Mouse (Mus musculus) kidney, embryonic 15.5 days (tissue): ENCODE data around the gene Pcnx3. TPM values are rescaled to one million over a fixed set of nuclear protein-coding genes. Genes with fewer than 3 reads are reported as not detected.
"Not testable (repeated sequence)": the region's sequence is repeated elsewhere in the genome, so short reads cannot be mapped to it uniquely, and the experiment has no call there.

Experiments used
- ATAC-seq: fragments of 200-750 bp; cut with Nextera tagmentation; replicated peaks from 2 replicates; pipeline ENCODE4 v1.8.0; 2017; ENCODE audit warnings: moderate TSS enrichment; ENCODE audit not compliant: low FRiP score
- H3K27ac ChIP-seq: fragments of 300-500 bp; sonication (generic); 2 replicates; pipeline ENCODE4 v1.5.1; 2015; ENCODE audit warnings: mild to moderate bottlenecking, inconsistent platforms
- H3K27me3 ChIP-seq: fragments of 300-500 bp; sonication (generic); 2 replicates; pipeline ENCODE4 v1.6.1; 2015; ENCODE audit warnings: inconsistent platforms
- H3K36me3 ChIP-seq: fragments of 300-500 bp; sonication (generic); 2 replicates; pipeline ENCODE4 v1.6.1; 2015; ENCODE audit warnings: inconsistent platforms
- H3K4me1 ChIP-seq: fragments of 300-500 bp; sonication (generic); 2 replicates; pipeline ENCODE4 v1.6.1; 2015; ENCODE audit warnings: inconsistent platforms
- H3K4me2 ChIP-seq: fragments of 300-500 bp; sonication (generic); 2 replicates; pipeline ENCODE4 v1.6.1; 2015; ENCODE audit warnings: moderate library complexity, mild to moderate bottlenecking, inconsistent platforms
- H3K4me3 ChIP-seq: fragments of 300-500 bp; sonication (generic); replicated peaks from 2 replicates; pipeline ENCODE4 v1.5.1; 2015; ENCODE audit warnings: mild to moderate bottlenecking, inconsistent platforms
- H3K9ac ChIP-seq: fragments of 300-500 bp; sonication (generic); 2 replicates; pipeline ENCODE4 v1.6.1; 2015; ENCODE audit warnings: mild to moderate bottlenecking, inconsistent platforms
- H3K9me3 ChIP-seq: fragments of 300-500 bp; sonication (generic); replicated peaks from 2 replicates; pipeline ENCODE4 v1.6.1; 2016; ENCODE audit warnings: inconsistent platforms
- WGBS: fragments of 180-500 bp; shearing (Covaris S2); methylation state at CpG from one replicate; pipeline ENCODE4 v1.1.7; 2015; ENCODE audit warnings: mixed read lengths; 5-methylcytosine and 5-hydroxymethylcytosine counted together
- polyA plus RNA-seq: library from polyadenylated mRNA; unstranded; fragments of >200 nt; fragmentation: Nextera tagmentation; extraction: Ambion mirVana; gene quantifications from 2 replicates; pipeline ENCODE4 v1.2.1, GENCODE M21; 2015

Pcnx3 gene
- polyA plus RNA-seq, 1 experiment from 2014 or later, result 30.1 TPM

- peak overlapping the region; percentile 96 for H3K4me2 ChIP-seq
- H3K9ac ChIP-seq, result peak overlapping the region; percentile 78
- WGBS, result under 1% methylated on average over 7 of the region's 7 CpGs
- no peaks in the 10 kb centered on the region for H3K27me3 ChIP-seq
- H3K36me3 ChIP-seq, result peaks cover 55% of the 10 kb centered on the region
- no peak for ATAC-seq
- no peaks in the 10 kb centered on the region for H3K9me3 ChIP-seq
- H3K4me3 ChIP-seq, result peak overlapping the region; percentile 81
- H3K27ac ChIP-seq, result peak overlapping the region; percentile 96
- H3K4me1 ChIP-seq, result peaks cover 53% of the 10 kb centered on the region
These were observed 350 bp upstream of the Pcnx3 start for GRCm38 (mm10) chr19:5689088-5689428.

DNA sequence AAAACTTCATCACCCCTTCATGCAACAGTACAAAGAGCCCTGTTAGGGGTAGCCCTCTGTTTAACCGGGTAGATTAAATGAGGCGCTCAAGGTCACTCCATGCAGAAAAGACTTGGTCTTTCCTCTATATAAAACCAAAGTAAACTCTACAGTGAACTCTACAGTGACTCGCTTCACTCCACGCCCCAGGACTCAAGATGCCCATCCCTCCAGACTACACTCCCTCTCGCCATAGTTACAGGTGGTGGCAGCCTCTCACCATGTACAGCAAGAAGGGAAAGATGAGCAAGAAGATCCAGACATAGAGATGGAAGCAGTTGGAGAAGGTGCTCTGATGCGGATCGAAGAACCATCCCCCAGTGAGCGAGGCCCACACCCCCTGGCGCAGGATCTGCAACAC lies 970 bp downstream of the Pcnx3 start:
- peak overlapping the region; percentile 81 for H3K4me3 ChIP-seq
- no peak for ATAC-seq
- peak overlapping the region; percentile 96 for H3K4me2 ChIP-seq
- H3K27me3 ChIP-seq, result no peaks in the 10 kb centered on the region
- peaks cover 40% of the 10 kb centered on the region for H3K4me1 ChIP-seq
- peak overlapping the region; percentile 96 for H3K27ac ChIP-seq
- H3K36me3 ChIP-seq, result peaks cover 55% of the 10 kb centered on the region
- WGBS, result 15% methylated on average over 9 of the region's 9 CpGs
- peak overlapping the region; percentile 79 for H3K9ac ChIP-seq
- H3K9me3 ChIP-seq, result no peaks in the 10 kb centered on the region

DNA sequence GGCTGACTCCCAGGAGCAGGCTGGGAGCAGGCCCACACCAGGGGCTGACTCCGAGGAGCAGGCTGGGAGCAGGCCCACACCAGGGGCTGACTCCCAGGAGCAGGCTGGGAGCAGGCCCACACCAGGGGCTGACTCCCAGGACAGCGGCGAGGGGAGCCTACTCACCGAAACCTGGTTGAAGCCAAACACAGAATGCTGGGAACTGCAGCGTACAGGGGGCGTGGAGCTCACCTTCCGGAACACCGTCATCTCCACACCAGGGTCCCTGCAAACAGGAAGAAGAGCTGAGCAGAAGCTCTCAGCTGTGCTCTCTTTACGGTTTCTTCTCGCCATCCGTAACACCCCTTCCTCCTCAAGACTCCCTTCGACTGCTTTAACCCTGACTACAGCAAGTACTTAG lies 1.8 kb downstream of the Pcnx3 start:
- WGBS, result 88% methylated on average over 12 of the region's 12 CpGs
- H3K27ac ChIP-seq, ATAC-seq, H3K27me3 ChIP-seq, H3K9me3 ChIP-seq: not testable (repeated sequence)
- Histone ChIP-seq H3K4me3 (peak overlapping the region; percentile 81), H3K9ac (peak overlapping the region; percentile 79; the same call in 1 of the 2 replicates), H3K4me2 (peak overlapping the region; percentile 96), H3K4me1 (peaks cover 33% of the 10 kb centered on the region), H3K36me3 (peaks cover 59% of the 10 kb centered on the region)

GRCm38 (mm10) chr19:5686437-5686836 lies 2.3 kb downstream of the Pcnx3 start:
- 92% methylated on average over 13 of the region's 13 CpGs for WGBS
- no peak overlapping the region for H3K27ac ChIP-seq
- no peaks in the 10 kb centered on the region for H3K27me3 ChIP-seq
- no peak overlapping the region for H3K9ac ChIP-seq
- no peak overlapping the region for H3K4me2 ChIP-seq
- no peaks in the 10 kb centered on the region for H3K9me3 ChIP-seq
- H3K4me1 ChIP-seq, result peaks cover 27% of the 10 kb centered on the region
- ATAC-seq, result no peak
- no peak overlapping the region for H3K4me3 ChIP-seq
- H3K36me3 ChIP-seq, result peaks cover 59% of the 10 kb centered on the region

GRCm38 (mm10) chr19:5685861-5686260 lies 2.8 kb downstream of the Pcnx3 start:
- no peaks in the 10 kb centered on the region for H3K27me3 ChIP-seq
- no peak overlapping the region for H3K4me3 ChIP-seq
- no peak for ATAC-seq
- H3K4me2 ChIP-seq, result no peak overlapping the region
- no peak overlapping the region for H3K27ac ChIP-seq
- H3K4me1 ChIP-seq, result peaks cover 22% of the 10 kb centered on the region
- no peak overlapping the region for H3K9ac ChIP-seq
- 93% methylated on average over 11 of the region's 11 CpGs for WGBS
- H3K36me3 ChIP-seq, result peaks cover 59% of the 10 kb centered on the region
- H3K9me3 ChIP-seq, result no peaks in the 10 kb centered on the region

DNA sequence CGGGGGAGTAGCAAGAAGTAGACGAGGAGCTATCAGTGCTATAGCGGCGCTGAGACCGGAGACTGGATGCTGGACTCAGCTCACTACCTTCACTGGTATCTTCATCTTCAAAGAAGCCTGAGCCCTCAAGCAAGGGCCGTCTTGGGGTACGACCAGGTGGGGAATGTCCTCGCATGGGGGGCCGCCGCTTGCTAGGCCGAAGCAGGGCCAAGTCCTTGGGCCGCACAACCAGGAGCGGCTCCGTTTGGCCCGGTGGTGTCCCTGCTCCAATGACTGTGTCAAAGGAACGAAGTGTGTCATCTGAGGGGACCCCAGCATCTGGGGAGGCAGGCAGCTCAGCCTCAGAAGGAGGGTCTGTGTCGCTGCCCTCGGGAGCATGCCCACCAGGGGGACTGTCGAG lies 3.3 kb downstream of the Pcnx3 start:
- no peak overlapping the region for H3K9ac ChIP-seq
- peaks cover 62% of the 10 kb centered on the region for H3K36me3 ChIP-seq
- no peak overlapping the region for H3K27ac ChIP-seq
- no peaks in the 10 kb centered on the region for H3K9me3 ChIP-seq
- ATAC-seq, result no peak
- H3K4me3 ChIP-seq, result no peak overlapping the region
- H3K4me2 ChIP-seq, result no peak overlapping the region
- WGBS, result 95% methylated on average over 19 of the region's 19 CpGs
- H3K27me3 ChIP-seq, result no peaks in the 10 kb centered on the region
- peaks cover 17% of the 10 kb centered on the region for H3K4me1 ChIP-seq

DNA sequence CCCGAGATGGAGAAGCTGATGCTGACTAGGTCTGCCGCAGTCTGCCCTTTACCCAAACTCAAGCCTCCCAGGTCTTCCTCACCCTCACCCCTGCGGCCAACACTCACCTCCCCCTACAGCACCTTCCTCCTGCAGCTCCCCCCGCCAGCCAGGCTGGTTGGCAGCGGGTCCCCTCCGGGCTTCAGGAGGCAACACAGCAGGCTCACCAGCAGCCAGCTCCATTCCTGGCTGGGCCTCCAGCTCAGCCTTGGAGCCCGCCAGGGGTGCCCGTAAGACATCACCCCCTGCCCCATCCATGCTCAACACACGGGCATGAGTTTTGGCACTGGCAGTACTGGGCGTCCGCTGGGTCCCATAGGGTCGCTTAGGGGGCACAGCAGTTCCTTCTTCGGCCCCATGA lies 3.7 kb downstream of the Pcnx3 start:
- Histone ChIP-seq H3K9ac (no peak overlapping the region), H3K4me3 (no peak overlapping the region), H3K4me1 (peaks cover 13% of the 10 kb centered on the region), H3K27me3 (no peaks in the 10 kb centered on the region), H3K27ac (no peak overlapping the region), H3K36me3 (peaks cover 66% of the 10 kb centered on the region), H3K4me2 (no peak overlapping the region), H3K9me3 (no peaks in the 10 kb centered on the region)
- no peak for ATAC-seq
- 92% methylated on average over 13 of the region's 13 CpGs for WGBS

DNA sequence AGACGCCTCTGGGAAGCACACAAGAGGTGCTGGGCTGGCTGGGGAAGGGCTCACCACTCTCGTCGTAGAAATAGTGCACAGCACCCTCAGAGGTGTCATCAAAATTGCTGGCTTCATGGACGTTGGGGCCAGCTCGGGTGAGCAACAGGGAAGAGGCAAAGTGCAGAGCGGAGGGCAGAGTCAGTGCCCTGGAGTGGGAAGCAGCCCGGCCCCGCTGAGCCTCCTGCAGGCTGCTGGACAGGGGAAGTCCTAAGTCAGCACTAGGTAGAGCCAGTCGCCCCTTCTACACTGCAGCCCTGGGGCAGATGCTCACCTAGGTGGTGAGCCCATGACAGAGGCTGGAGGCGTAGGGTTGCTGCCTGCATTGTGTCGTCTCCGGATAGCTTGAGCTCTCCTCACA lies 4.5 kb downstream of the Pcnx3 start:
- Histone ChIP-seq H3K4me2 (no peak overlapping the region), H3K36me3 (peaks cover 74% of the 10 kb centered on the region), H3K27me3 (no peaks in the 10 kb centered on the region), H3K4me1 (peaks cover 12% of the 10 kb centered on the region), H3K27ac (no peak overlapping the region), H3K4me3 (no peak overlapping the region), H3K9ac (no peak overlapping the region), H3K9me3 (no peaks in the 10 kb centered on the region)
- ATAC-seq, result no peak
- 88% methylated on average over 12 of the region's 12 CpGs for WGBS

DNA sequence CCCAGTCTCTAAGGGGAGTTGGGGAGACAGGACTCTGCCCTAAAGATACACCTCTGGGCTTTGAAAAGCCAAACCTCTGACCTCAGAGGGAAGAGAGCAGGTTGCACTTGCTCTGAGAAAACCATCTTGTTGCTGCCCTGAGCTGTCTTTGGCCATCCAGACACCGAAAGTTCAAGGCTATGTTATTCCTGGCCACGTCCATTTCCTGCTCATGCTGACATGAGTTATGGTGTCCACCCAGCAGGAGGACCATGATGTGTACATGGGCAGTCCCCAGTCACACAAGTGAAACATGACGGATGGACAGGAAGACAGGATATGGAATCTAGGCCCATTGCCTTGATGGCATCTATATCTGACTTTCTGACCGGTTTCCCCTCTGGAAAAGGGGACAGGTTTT lies 8.3 kb downstream of the Pcnx3 start:
- no peak overlapping the region for H3K4me3 ChIP-seq
- WGBS, result 58% methylated on average over 4 of the region's 4 CpGs
- H3K9ac ChIP-seq, result no peak overlapping the region
- H3K4me2 ChIP-seq, result no peak overlapping the region
- no peaks in the 10 kb centered on the region for H3K9me3 ChIP-seq
- no peaks in the 10 kb centered on the region for H3K27me3 ChIP-seq
- no peaks in the 10 kb centered on the region for H3K4me1 ChIP-seq
- no peak for ATAC-seq
- H3K36me3 ChIP-seq, result peaks cover 96% of the 10 kb centered on the region
- H3K27ac ChIP-seq, result no peak overlapping the region

DNA sequence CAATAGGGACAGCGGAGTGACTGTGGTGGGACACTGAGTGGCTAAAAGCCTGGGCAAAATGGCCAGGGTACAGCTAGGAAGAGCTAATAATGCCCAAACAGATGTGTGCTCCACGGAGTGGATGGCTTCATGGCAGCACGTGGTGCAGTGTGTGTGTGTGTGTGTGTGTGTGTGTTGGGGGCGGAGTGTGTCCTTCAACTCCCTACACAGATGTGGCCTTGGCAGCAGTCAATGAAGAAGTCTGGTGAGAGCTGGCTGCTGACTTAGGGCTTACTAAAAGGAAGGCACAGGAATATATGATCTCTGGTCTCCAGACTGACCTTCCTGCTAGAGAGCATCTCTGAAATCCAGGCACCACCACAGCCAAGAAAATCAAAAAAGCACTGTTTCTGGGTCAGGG lies 20.3 kb downstream of the Pcnx3 start:
- 90% methylated on average over 4 of the region's 4 CpGs for WGBS

DNA sequence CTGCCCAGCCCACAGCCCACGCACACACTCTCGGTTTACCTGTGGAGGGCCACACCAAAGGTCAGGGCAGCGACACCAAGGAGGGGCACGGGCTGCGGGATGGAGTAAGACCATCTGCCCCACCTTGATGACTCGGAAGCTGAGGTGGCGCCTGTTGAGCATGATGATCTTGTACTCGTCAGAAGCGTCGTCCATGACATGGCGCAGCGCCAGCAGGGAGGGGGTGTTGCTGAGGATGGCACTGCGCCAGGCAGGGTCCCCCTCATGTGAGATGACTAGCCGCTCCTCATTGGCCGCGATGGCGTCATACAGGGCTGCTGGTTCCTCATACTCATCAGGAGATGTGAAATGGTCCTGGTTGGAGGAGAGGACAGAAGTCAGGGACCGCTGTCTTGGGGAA lies 22.3 kb downstream of the Pcnx3 start:
- no peaks in the 10 kb centered on the region for H3K9me3 ChIP-seq
- peaks cover 31% of the 10 kb centered on the region for H3K4me1 ChIP-seq
- no peak overlapping the region for H3K4me3 ChIP-seq
- H3K36me3 ChIP-seq, result peaks cover 70% of the 10 kb centered on the region
- no peak for ATAC-seq
- WGBS, result 94% methylated on average over 18 of the region's 18 CpGs
- no peak overlapping the region for H3K27ac ChIP-seq
- H3K9ac ChIP-seq, result no peak overlapping the region
- H3K27me3 ChIP-seq, result no peaks in the 10 kb centered on the region
- H3K4me2 ChIP-seq, result no peak overlapping the region

More for the DNA sequence above, 20.3 kb downstream of the Pcnx3 start:
- Histone ChIP-seq H3K27me3 (no peaks in the 10 kb centered on the region), H3K9ac (no peak overlapping the region), H3K4me2 (no peak overlapping the region), H3K9me3 (no peaks in the 10 kb centered on the region), H3K4me1 (peaks cover 15% of the 10 kb centered on the region), H3K4me3 (no peak overlapping the region), H3K36me3 (peaks cover 90% of the 10 kb centered on the region), H3K27ac (no peak overlapping the region)
- no peak for ATAC-seq

- Histone ChIP-seq H3K27ac (no peak overlapping the region), H3K36me3 (peaks cover 61% of the 10 kb centered on the region), H3K9me3 (no peaks in the 10 kb centered on the region), H3K27me3 (no peaks in the 10 kb centered on the region), H3K4me1 (peaks cover 40% of the 10 kb centered on the region), H3K4me2 (no peak overlapping the region), H3K9ac (no peak overlapping the region), H3K4me3 (no peak overlapping the region)
- WGBS, result 88% methylated on average over 15 of the region's 15 CpGs
- ATAC-seq, result peak; percentile 24; the same call in 1 of the 2 replicates
These were observed 23.2 kb downstream of the Pcnx3 start for GRCm38 (mm10) chr19:5665465-5665864.

DNA sequence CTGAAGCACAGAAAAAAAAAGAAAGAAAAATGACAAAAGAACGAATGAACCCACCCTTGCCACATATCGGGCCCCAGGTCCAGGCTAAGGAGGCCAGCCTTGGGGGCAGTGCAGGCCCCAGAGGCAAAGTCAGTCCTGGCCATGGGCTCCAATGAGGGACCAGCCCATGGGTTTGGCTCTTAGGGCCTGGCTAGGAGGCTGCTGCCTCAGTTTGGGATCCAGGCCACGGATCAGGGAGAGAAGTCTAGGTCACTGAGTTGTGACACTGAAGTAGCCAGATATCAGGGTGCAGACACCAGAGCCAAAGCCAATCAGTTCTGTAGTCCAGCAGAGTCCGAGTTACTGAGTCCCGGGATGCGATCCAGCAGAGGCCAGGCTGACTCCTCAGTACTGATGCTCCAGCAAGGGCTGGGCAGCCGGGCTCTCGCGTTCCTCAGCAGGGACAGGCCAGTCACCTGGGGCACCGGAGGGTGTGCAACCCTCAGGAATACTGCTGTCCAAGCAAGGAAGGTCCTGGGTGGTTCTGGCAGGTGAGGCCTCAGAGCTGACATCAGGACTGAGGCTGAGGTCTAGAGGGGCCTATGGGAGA lies 23.9 kb downstream of the Pcnx3 start:
- H3K36me3 ChIP-seq, result peaks cover 61% of the 10 kb centered on the region
- 92% methylated on average over 10 of the region's 10 CpGs for WGBS
- no peaks in the 10 kb centered on the region for H3K27me3 ChIP-seq
- H3K4me1 ChIP-seq, result peaks cover 40% of the 10 kb centered on the region
- H3K4me2 ChIP-seq, result no peak overlapping the region
- H3K9me3 ChIP-seq, result no peaks in the 10 kb centered on the region
- H3K4me3 ChIP-seq, result no peak overlapping the region
- no peak for ATAC-seq
- H3K9ac ChIP-seq, result 0 out of 2 replicates have a peak overlapping the region, but pooled peaks have one; percentile 17
- no peak overlapping the region for H3K27ac ChIP-seq
